Mouse (Mus musculus): ENCODE measurements around the gene Adam17. TPM values are rescaled to one million over a fixed set of nuclear protein-coding genes. Genes with fewer than 3 reads are reported as not detected.

Adam17 gene
- polyA plus RNA-seq, 1 experiment from 2014 or later: 39.8 TPM

- Histone ChIP-seq H3K36me3 (ENCODE audit: control insufficient read depth, insufficient read depth, low read length) (peaks cover 92% of the 10 kb centered on the region), H3K27me3 (replicated peaks; ENCODE audit: control insufficient read depth, insufficient read depth, low read length) (no peaks in the 10 kb centered on the region), H3K4me1 (ENCODE audit: control insufficient read depth, insufficient read depth, low read length) (no peaks in the 10 kb centered on the region), H3K4me3 (ENCODE audit: low read depth, low read length) (no peak overlapping the region), H3K27ac (replicated peaks; ENCODE audit: low read depth, low read length) (no peak overlapping the region), H3K9ac (ENCODE audit: low read depth, low read length) (no peak overlapping the region), H3K9me3 (ENCODE audit: control insufficient read depth, low read length) (no peaks in the 10 kb centered on the region), H3K4me2 (ENCODE audit: low read depth, low read length) (no peak overlapping the region)
- no peak for DNase-seq (ENCODE audit: low spot score)
- ATAC-seq (ENCODE audit: low read depth): no peak
- 75% methylated on average over 4 of the region's 4 CpGs for WGBS
Observed at GRCm38 (mm10) chr12:21306721-21307120, 66.7 kb downstream of the Adam17 start.

GRCm38 (mm10) chr12:21305741-21306140, 67.7 kb downstream of the Adam17 start:
- Histone ChIP-seq H3K4me2 (ENCODE audit: low read depth, low read length) (no peak overlapping the region), H3K36me3 (ENCODE audit: control insufficient read depth, insufficient read depth, low read length) (peaks cover 90% of the 10 kb centered on the region), H3K9ac (ENCODE audit: low read depth, low read length) (no peak overlapping the region), H3K27ac (replicated peaks; ENCODE audit: low read depth, low read length) (no peak overlapping the region), H3K4me3 (ENCODE audit: low read depth, low read length) (no peak overlapping the region), H3K27me3 (replicated peaks; ENCODE audit: control insufficient read depth, insufficient read depth, low read length) (no peaks in the 10 kb centered on the region), H3K4me1 (ENCODE audit: control insufficient read depth, insufficient read depth, low read length) (no peaks in the 10 kb centered on the region), H3K9me3 (ENCODE audit: control insufficient read depth, low read length) (no peaks in the 10 kb centered on the region)
- ATAC-seq (ENCODE audit: low read depth) (no peak), DNase-seq (ENCODE audit: low spot score) (no peak)
- WGBS: 93% methylated on average over 4 of the region's 4 CpGs

GRCm38 (mm10) chr12:21302361-21302783, 71.1 kb downstream of the Adam17 start:
- H3K4me1 ChIP-seq (ENCODE audit: control insufficient read depth, insufficient read depth, low read length): no peaks in the 10 kb centered on the region
- no peaks in the 10 kb centered on the region for H3K27me3 ChIP-seq (replicated peaks; ENCODE audit: control insufficient read depth, insufficient read depth, low read length)
- DNase-seq (ENCODE audit: low spot score) (no peak), ATAC-seq (ENCODE audit: low read depth) (no peak)
- no peak overlapping the region for H3K4me3 ChIP-seq (ENCODE audit: low read depth, low read length)
- WGBS: 86% methylated on average over 5 of the region's 5 CpGs
- H3K36me3 ChIP-seq (ENCODE audit: control insufficient read depth, insufficient read depth, low read length): peaks cover 93% of the 10 kb centered on the region
- H3K9ac ChIP-seq (ENCODE audit: low read depth, low read length): no peak overlapping the region
- no peak overlapping the region for H3K4me2 ChIP-seq (ENCODE audit: low read depth, low read length)
- no peak overlapping the region for H3K27ac ChIP-seq (replicated peaks; ENCODE audit: low read depth, low read length)
- no peaks in the 10 kb centered on the region for H3K9me3 ChIP-seq (ENCODE audit: control insufficient read depth, low read length)

GRCm38 (mm10) chr12:21301932-21302331, 71.5 kb downstream of the Adam17 start:
- no peak for DNase-seq (ENCODE audit: low spot score)
- Histone ChIP-seq H3K4me2 (ENCODE audit: low read depth, low read length) (no peak overlapping the region), H3K27ac (replicated peaks; ENCODE audit: low read depth, low read length) (no peak overlapping the region), H3K36me3 (ENCODE audit: control insufficient read depth, insufficient read depth, low read length) (peaks cover 93% of the 10 kb centered on the region), H3K9ac (ENCODE audit: low read depth, low read length) (no peak overlapping the region), H3K27me3 (replicated peaks; ENCODE audit: control insufficient read depth, insufficient read depth, low read length) (no peaks in the 10 kb centered on the region), H3K4me3 (ENCODE audit: low read depth, low read length) (no peak overlapping the region), H3K9me3 (ENCODE audit: control insufficient read depth, low read length) (no peaks in the 10 kb centered on the region), H3K4me1 (ENCODE audit: control insufficient read depth, insufficient read depth, low read length) (no peaks in the 10 kb centered on the region)
- no peak for ATAC-seq (ENCODE audit: low read depth)
- 89% methylated on average over 8 of the region's 8 CpGs for WGBS

GRCm38 (mm10) chr12:21301324-21301723, 72.1 kb downstream of the Adam17 start:
- DNase-seq (ENCODE audit: low spot score) (no peak), ATAC-seq (ENCODE audit: low read depth) (no peak)
- H3K27me3 ChIP-seq (replicated peaks; ENCODE audit: control insufficient read depth, insufficient read depth, low read length): no peaks in the 10 kb centered on the region
- no peak overlapping the region for H3K4me3 ChIP-seq (ENCODE audit: low read depth, low read length)
- no peaks in the 10 kb centered on the region for H3K9me3 ChIP-seq (ENCODE audit: control insufficient read depth, low read length)
- H3K4me1 ChIP-seq (ENCODE audit: control insufficient read depth, insufficient read depth, low read length): no peaks in the 10 kb centered on the region
- H3K36me3 ChIP-seq (ENCODE audit: control insufficient read depth, insufficient read depth, low read length): peaks cover 93% of the 10 kb centered on the region
- no peak overlapping the region for H3K27ac ChIP-seq (replicated peaks; ENCODE audit: low read depth, low read length)
- H3K9ac ChIP-seq (ENCODE audit: low read depth, low read length): no peak overlapping the region
- H3K4me2 ChIP-seq (ENCODE audit: low read depth, low read length): no peak overlapping the region
- 92% methylated on average over 7 of the region's 7 CpGs for WGBS

- Histone ChIP-seq H3K9ac (ENCODE audit: low read depth, low read length) (no peak overlapping the region), H3K27ac (replicated peaks; ENCODE audit: low read depth, low read length) (no peak overlapping the region), H3K4me3 (ENCODE audit: low read depth, low read length) (no peak overlapping the region), H3K36me3 (ENCODE audit: control insufficient read depth, insufficient read depth, low read length) (peaks cover 93% of the 10 kb centered on the region), H3K27me3 (replicated peaks; ENCODE audit: control insufficient read depth, insufficient read depth, low read length) (no peaks in the 10 kb centered on the region), H3K9me3 (ENCODE audit: control insufficient read depth, low read length) (no peaks in the 10 kb centered on the region), H3K4me2 (ENCODE audit: low read depth, low read length) (no peak overlapping the region), H3K4me1 (ENCODE audit: control insufficient read depth, insufficient read depth, low read length) (no peaks in the 10 kb centered on the region)
- DNase-seq (ENCODE audit: low spot score) (no peak), ATAC-seq (ENCODE audit: low read depth) (no peak)
- WGBS: 92% methylated on average over 11 of the region's 11 CpGs
Observed at GRCm38 (mm10) chr12:21298856-21299255, 74.6 kb downstream of the Adam17 start.

- 81% methylated on average over 6 of the region's 6 CpGs for WGBS
- no peak overlapping the region for H3K9ac ChIP-seq (ENCODE audit: low read depth, low read length)
- DNase-seq (ENCODE audit: low spot score): no peak
- H3K36me3 ChIP-seq (ENCODE audit: control insufficient read depth, insufficient read depth, low read length): peaks cover 45% of the 10 kb centered on the region
- no peak overlapping the region for H3K27ac ChIP-seq (replicated peaks; ENCODE audit: low read depth, low read length)
- no peak overlapping the region for H3K4me2 ChIP-seq (ENCODE audit: low read depth, low read length)
- H3K4me1 ChIP-seq (ENCODE audit: control insufficient read depth, insufficient read depth, low read length): 0 out of 2 replicates have a peak, but pooled peaks cover 3% of the 10 kb centered on the region
- H3K4me3 ChIP-seq (ENCODE audit: low read depth, low read length): no peak overlapping the region
- H3K9me3 ChIP-seq (ENCODE audit: control insufficient read depth, low read length): no peaks in the 10 kb centered on the region
- H3K27me3 ChIP-seq (replicated peaks; ENCODE audit: control insufficient read depth, insufficient read depth, low read length): no peaks in the 10 kb centered on the region
- ATAC-seq (ENCODE audit: low read depth): no peak
Observed at GRCm38 (mm10) chr12:21289651-21290050, 83.8 kb downstream of the Adam17 start.

- WGBS: 95% methylated on average over 3 of the region's 3 CpGs
- Histone ChIP-seq H3K9ac (ENCODE audit: low read depth, low read length) (no peak overlapping the region), H3K36me3 (ENCODE audit: control insufficient read depth, insufficient read depth, low read length) (peaks cover 37% of the 10 kb centered on the region), H3K9me3 (ENCODE audit: control insufficient read depth, low read length) (no peaks in the 10 kb centered on the region), H3K4me1 (ENCODE audit: control insufficient read depth, insufficient read depth, low read length) (0 out of 2 replicates have a peak, but pooled peaks cover 3% of the 10 kb centered on the region), H3K4me2 (ENCODE audit: low read depth, low read length) (no peak overlapping the region), H3K4me3 (ENCODE audit: low read depth, low read length) (no peak overlapping the region), H3K27me3 (replicated peaks; ENCODE audit: control insufficient read depth, insufficient read depth, low read length) (no peaks in the 10 kb centered on the region), H3K27ac (replicated peaks; ENCODE audit: low read depth, low read length) (no peak overlapping the region)
- no peak for ATAC-seq (ENCODE audit: low read depth)
- DNase-seq (ENCODE audit: low spot score): no peak
Observed at GRCm38 (mm10) chr12:21288716-21289395, 84.6 kb downstream of the Adam17 start.

All from embryonic facial prominence, embryonic 14.5 days (tissue).